Mouse (Mus musculus) macrophage (primary cell): ENCODE data around the gene Ces4a. TPM values are rescaled to one million over a fixed set of nuclear protein-coding genes. Genes with fewer than 3 reads are reported as not detected.
"Not testable (repeated sequence)": the region's sequence is repeated elsewhere in the genome, so short reads cannot be mapped to it uniquely, and the experiment has no call there.

Experiments used
- H3K27ac ChIP-seq: fragments of 350-480 bp; formaldehyde crosslinking; 2 replicates; pipeline ENCODE4 v1.9.0; 2021
- H3K36me3 ChIP-seq: fragments of 350-480 bp; formaldehyde crosslinking; 2 replicates; pipeline ENCODE4 v1.9.0; 2021; ENCODE audit errors: inconsistent target
- H3K4me3 ChIP-seq: fragments of 350-480 bp; formaldehyde crosslinking; 2 replicates; pipeline ENCODE4 v1.9.0; 2021; ENCODE audit errors: inconsistent target
- H3K79me2 ChIP-seq: fragments of 350-480 bp; formaldehyde crosslinking; 2 replicates; pipeline ENCODE4 v1.9.0; 2021; ENCODE audit errors: inconsistent target
- WGBS: methylation state at CpG from one replicate; pipeline ENCODE4 v1.1.7; 2026; ENCODE audit warnings: inconsistent platforms; ENCODE audit not compliant: missing documents; 5-methylcytosine and 5-hydroxymethylcytosine counted together
- polyA plus RNA-seq: library from polyadenylated mRNA; stranded (reverse); fragments of 250-400 nt; gene quantifications from 3 replicates; pipeline ENCODE4 v1.2.4, GENCODE M21; 2018; ENCODE audit warnings: inconsistent platforms

Gene Ces4a
- polyA plus RNA-seq, 1 experiment from 2014 or later, result not detected

DNA sequence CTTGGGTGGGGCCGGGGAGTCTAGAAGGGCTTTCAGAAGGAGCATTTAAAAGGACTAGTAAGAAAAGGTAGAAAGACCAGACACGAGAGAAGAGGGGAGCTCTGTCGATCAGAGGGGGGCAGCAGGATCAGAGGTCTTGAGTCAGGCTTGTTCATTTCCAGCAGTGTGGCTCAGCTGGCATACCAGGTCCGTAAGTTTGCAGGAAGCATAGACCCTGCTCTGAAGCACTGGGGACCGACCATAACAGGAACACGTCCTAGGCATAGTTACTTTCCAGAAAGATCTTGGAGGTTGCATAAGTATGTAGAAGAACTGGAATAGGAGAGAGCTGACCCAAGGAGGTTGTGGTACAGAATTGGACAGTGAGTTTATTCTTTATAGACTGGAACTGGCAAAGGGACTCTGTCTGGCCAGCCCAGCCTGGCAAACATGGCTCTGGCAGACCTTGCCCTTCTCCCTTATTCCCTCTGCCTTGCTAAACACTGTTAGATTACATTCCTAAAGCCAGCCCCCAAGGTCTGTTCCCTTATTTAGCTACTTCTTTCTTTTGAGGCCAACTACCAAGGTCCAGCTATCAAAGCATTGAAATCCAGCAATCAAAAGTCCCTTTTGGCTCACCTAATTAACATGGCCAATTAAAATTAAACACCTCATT, 23.6 kb downstream of the Ces4a start:
- no peak overlapping the region for H3K27ac ChIP-seq
- 85% methylated on average over 6 of the region's 6 CpGs for WGBS

GRCm38 (mm10) chr8:105157555-105157954, 26.0 kb downstream of the Ces4a start:
- 43% methylated on average over 10 of the region's 10 CpGs for WGBS
- no peaks in the 10 kb centered on the region for H3K79me2 ChIP-seq
- no peaks in the 10 kb centered on the region for H3K36me3 ChIP-seq
- H3K4me3 ChIP-seq, result no peak overlapping the region
- no peak overlapping the region for H3K27ac ChIP-seq

More for the DNA sequence above, 23.6 kb downstream of the Ces4a start:
- H3K36me3 ChIP-seq, result no peaks in the 10 kb centered on the region
- no peak overlapping the region for H3K4me3 ChIP-seq
- H3K79me2 ChIP-seq, result no peaks in the 10 kb centered on the region

DNA sequence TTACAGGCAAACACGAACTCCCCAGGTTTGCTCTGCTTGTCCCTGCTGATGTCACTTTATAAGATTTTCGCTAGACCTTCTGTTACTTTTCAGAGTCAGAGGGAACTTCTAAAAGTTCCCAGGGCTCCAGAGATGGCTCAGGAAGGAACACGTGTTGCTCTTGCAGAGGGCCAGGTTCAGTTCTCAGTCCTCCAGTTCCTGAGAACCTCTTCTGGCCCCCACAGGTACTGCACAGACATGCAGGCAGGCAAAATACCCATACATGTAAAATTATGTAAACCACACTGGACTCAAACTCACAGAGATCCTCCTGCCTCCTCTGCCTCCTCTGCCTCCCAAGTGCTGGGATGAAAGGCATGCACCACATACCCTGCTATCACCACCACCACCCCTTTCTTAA, 26.5 kb downstream of the Ces4a start:
- WGBS, result 71% methylated on average over 3 of the region's 3 CpGs
- no peak overlapping the region for H3K27ac ChIP-seq
- H3K36me3 ChIP-seq, result no peaks in the 10 kb centered on the region
- H3K79me2 ChIP-seq, result no peaks in the 10 kb centered on the region
- no peak overlapping the region for H3K4me3 ChIP-seq

DNA sequence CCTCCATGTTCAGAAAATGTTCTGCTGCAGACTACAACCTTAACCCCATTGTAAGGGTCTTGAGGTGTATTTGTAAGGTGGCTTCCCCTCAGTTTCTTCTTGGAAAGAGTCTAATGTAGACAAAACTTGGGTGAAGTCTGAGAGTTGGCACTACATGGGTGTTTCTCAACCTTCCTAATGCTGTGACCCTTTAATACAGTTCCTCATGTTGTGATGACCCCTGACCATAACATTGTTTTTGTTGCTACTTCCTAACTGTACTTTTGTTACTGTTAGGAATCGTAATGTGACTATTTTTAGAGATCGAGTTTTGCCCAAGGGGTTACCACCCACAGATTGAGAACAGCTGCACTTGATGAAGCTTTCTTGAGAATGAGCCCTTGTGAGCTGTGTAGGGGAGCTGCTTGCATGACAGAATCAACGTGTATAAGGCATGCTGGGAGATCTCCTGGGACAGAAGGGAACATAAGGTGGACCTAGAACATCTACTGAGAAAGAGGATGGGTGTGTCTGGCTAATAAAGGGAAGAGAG, 29.6 kb downstream of the Ces4a start:
- WGBS, result 52% methylated on average over 3 of the region's 3 CpGs
- H3K4me3 ChIP-seq, result no peak overlapping the region
- no peaks in the 10 kb centered on the region for H3K36me3 ChIP-seq
- no peak overlapping the region for H3K27ac ChIP-seq
- no peaks in the 10 kb centered on the region for H3K79me2 ChIP-seq

GRCm38 (mm10) chr8:105164272-105164902, 32.8 kb downstream of the Ces4a start:
- Histone ChIP-seq H3K36me3 (no peaks in the 10 kb centered on the region), H3K27ac (no peak overlapping the region), H3K4me3 (no peak overlapping the region), H3K79me2 (no peaks in the 10 kb centered on the region)
- 85% methylated on average over 6 of the region's 6 CpGs for WGBS

DNA sequence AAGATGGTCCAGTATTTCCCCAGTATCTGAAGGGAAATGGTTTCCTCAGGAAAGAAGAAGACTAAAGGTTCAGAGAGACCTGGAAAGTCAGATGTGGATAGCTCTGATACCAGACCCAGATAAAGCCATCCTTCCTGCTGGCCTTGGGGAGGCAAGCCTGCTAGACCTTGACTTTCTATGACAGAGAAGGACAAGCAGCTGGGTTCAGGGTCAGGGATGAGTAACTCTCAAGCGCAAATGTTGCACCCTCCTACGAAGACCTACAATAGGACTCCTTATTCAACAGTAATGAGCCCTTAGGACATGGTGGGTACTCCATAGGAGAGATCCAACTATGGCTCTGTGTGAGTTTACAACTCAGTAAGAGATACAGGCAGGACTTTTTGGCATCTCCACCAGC, 33.6 kb downstream of the Ces4a start:
- no peak overlapping the region for H3K27ac ChIP-seq
- WGBS, result 95% methylated on average over 2 of the region's 2 CpGs
- H3K4me3 ChIP-seq, result no peak overlapping the region
- no peaks in the 10 kb centered on the region for H3K79me2 ChIP-seq
- H3K36me3 ChIP-seq, result no peaks in the 10 kb centered on the region

DNA sequence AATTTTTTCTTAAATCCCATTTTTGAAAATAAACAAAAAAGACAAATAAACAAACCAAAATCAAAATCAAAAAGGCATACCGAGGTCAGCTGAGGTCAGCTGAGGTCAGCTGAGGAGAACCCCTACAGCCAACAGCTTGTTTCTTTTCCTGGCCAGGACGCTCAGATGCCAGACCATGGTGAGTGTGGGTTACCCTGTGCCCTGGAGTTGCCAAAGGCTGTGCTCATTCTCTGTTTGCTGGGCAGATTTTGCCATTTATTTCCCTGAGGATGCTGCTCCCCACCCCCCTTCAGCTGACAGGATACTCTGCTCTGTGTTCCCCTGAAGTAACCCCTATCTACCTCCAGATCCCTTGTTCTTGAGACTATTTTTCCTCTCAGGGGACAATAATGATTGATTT, 35.5 kb downstream of the Ces4a start:
- Histone ChIP-seq H3K79me2 (no peaks in the 10 kb centered on the region; the same call in 1 of the 2 replicates), H3K4me3 (no peak overlapping the region), H3K27ac (no peak overlapping the region), H3K36me3 (no peaks in the 10 kb centered on the region)
- whole genome bisulfite sequencing, result 91% methylated on average over 2 of the region's 2 CpGs

- 67% methylated on average over 3 of the region's 3 CpGs for WGBS
- H3K27ac ChIP-seq, result no peak overlapping the region
- H3K4me3 ChIP-seq, result peak overlapping the region; percentile 33; the same call in 1 of the 2 replicates
- H3K36me3 ChIP-seq, result no peaks in the 10 kb centered on the region
- peaks cover 24% of the 10 kb centered on the region for H3K79me2 ChIP-seq
Observed at GRCm38 (mm10) chr8:105169582-105169981, 38.0 kb downstream of the Ces4a start.

- H3K27ac ChIP-seq, result peak overlapping the region; percentile 52
- H3K79me2 ChIP-seq, result peaks cover 28% of the 10 kb centered on the region
- 5% methylated on average over 5 of the region's 5 CpGs for WGBS
- H3K36me3 ChIP-seq, result no peaks in the 10 kb centered on the region
- H3K4me3 ChIP-seq, result peak overlapping the region; percentile 33
Observed at GRCm38 (mm10) chr8:105170041-105170380, 38.4 kb downstream of the Ces4a start.

DNA sequence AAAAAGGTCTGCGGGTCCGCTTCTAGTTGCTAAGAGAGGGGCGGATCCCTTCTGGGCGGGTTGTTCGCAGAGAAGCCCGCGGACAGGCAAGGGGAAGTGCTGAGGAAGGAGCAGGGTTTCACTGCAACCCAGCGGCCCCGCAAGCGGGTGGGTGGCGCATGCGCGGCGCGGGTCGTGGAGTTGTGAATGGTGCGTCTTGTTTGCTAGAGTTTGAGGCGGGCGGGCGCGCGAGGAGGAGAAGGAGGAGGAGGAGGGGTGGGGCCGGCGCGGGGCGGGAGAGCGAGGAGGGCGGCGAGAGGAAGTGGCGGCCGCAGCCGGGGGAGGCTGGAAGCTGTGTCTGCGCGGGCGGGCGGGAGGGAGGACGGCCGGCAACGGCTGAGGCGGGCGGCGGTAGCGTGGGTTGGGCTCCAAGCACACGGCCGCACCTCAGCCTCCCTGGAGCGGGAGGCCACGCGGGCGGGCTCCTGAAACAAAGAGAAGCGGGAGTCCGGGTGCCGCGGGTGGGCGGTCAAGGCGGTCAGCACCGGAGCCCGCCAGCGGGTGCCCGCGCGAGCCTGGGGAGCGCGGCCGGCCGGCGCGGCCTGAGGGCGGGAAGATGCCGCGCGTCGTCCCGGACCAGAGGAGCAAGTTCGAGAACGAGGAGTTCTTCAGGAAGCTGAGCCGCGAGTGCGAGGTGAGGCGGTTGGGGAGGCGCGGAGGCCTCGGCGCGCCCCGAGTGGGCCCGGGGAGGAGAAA, 38.9 kb downstream of the Ces4a start, which contains the start of gene Cbfb:
TSS of gene Cbfb (plus strand) at position 294 of the 735 bp plus-strand sequence.
- H3K4me3 ChIP-seq, result peak within 1 kb of the TSS; percentile 65
- under 1% methylated on average over 79 of the region's 86 CpGs for WGBS
- H3K27ac ChIP-seq, result peak within 1 kb of the TSS; percentile 73
- no peaks in the 10 kb centered on the region for H3K36me3 ChIP-seq
- peaks cover 34% of the 10 kb centered on the region for H3K79me2 ChIP-seq

GRCm38 (mm10) chr8:105171116-105172002, 39.8 kb downstream of the Ces4a start:
- no peaks in the 10 kb centered on the region for H3K36me3 ChIP-seq
- H3K4me3 ChIP-seq, result peak overlapping the region; percentile 65
- 1% methylated on average over 91 of the region's 92 CpGs for WGBS
- peak overlapping the region; percentile 73 for H3K27ac ChIP-seq
- peaks cover 42% of the 10 kb centered on the region for H3K79me2 ChIP-seq

GRCm38 (mm10) chr8:105172003-105172362, 40.4 kb downstream of the Ces4a start:
- no peaks in the 10 kb centered on the region; the same call in 1 of the 2 replicates for H3K36me3 ChIP-seq
- peak overlapping the region; percentile 65 for H3K4me3 ChIP-seq
- H3K27ac ChIP-seq, result peak overlapping the region; percentile 73
- 0% methylated on average over 6 of the region's 6 CpGs for WGBS
- peaks cover 48% of the 10 kb centered on the region for H3K79me2 ChIP-seq

- H3K36me3 ChIP-seq, H3K27ac ChIP-seq, H3K4me3 ChIP-seq: not testable (repeated sequence)
- peaks cover 81% of the 10 kb centered on the region for H3K79me2 ChIP-seq
- WGBS, result 95% methylated on average over 2 of the region's 3 CpGs
Observed at GRCm38 (mm10) chr8:105175287-105175686, 43.7 kb downstream of the Ces4a start.

- WGBS, result 98% methylated on average over 6 of the region's 6 CpGs
- peaks cover 100% of the 10 kb centered on the region for H3K79me2 ChIP-seq
Observed at GRCm38 (mm10) chr8:105178211-105178800, 46.7 kb downstream of the Ces4a start.

More at GRCm38 (mm10) chr8:105178211-105178800, 46.7 kb downstream of the Ces4a start:
- Histone ChIP-seq H3K27ac (no peak overlapping the region), H3K36me3 (peaks cover 7% of the 10 kb centered on the region; the same call in 1 of the 2 replicates), H3K4me3 (no peak overlapping the region)
